Mouse (Mus musculus) limb, embryonic 12.5 days (tissue): ENCODE measurements around the gene Apip. TPM values are rescaled to one million over a fixed set of nuclear protein-coding genes. Genes with fewer than 3 reads are reported as not detected.

ENCODE experiments used
- ATAC-seq: fragments of 200-750 bp; cut with Nextera tagmentation; 2 replicates; pipeline ENCODE4 v1.8.0; 2017; ENCODE audit warnings: low read depth, moderate TSS enrichment; ENCODE audit not compliant: insufficient number of reproducible peaks, insufficient read depth, low FRiP score, low TSS enrichment
- H3K27ac ChIP-seq: fragments of 300-500 bp; sonication (generic); 2 replicates; pipeline ENCODE4 v1.5.1; 2016; ENCODE audit warnings: mild to moderate bottlenecking, moderate library complexity
- H3K27me3 ChIP-seq: fragments of 300-500 bp; sonication (generic); 2 replicates; pipeline ENCODE4 v1.6.1; 2016; ENCODE audit warnings: mild to moderate bottlenecking, moderate library complexity
- H3K36me3 ChIP-seq: fragments of 300-500 bp; sonication (generic); 2 replicates; pipeline ENCODE4 v1.6.1; 2016; ENCODE audit warnings: mild to moderate bottlenecking, moderate library complexity
- H3K4me1 ChIP-seq: fragments of 300-500 bp; sonication (generic); replicated peaks from 2 replicates; pipeline ENCODE4 v1.6.1; 2016
- H3K4me2 ChIP-seq: fragments of 300-500 bp; sonication (generic); 2 replicates; pipeline ENCODE4 v1.6.1; 2016; ENCODE audit warnings: mild to moderate bottlenecking, moderate library complexity
- H3K4me3 ChIP-seq: fragments of 300-500 bp; sonication (generic); replicated peaks from 2 replicates; pipeline ENCODE4 v1.5.1; 2016; ENCODE audit warnings: mild to moderate bottlenecking
- H3K9ac ChIP-seq: fragments of 300-500 bp; sonication (generic); replicated peaks from 2 replicates; pipeline ENCODE4 v1.6.1; 2016; ENCODE audit warnings: mild to moderate bottlenecking, moderate library complexity
- H3K9me3 ChIP-seq: fragments of 300-500 bp; sonication (generic); 2 replicates; pipeline ENCODE4 v1.6.1; 2016; ENCODE audit warnings: mild to moderate bottlenecking, moderate library complexity
- WGBS: fragments of 180-500 bp; shearing (Covaris S2); methylation state at CpG from one replicate; pipeline ENCODE4 v1.1.7; 2016; 5-methylcytosine and 5-hydroxymethylcytosine counted together
- polyA plus RNA-seq: library from polyadenylated mRNA; unstranded; fragments of >200 nt; fragmentation: Nextera tagmentation; extraction: Ambion mirVana; gene quantifications from 2 replicates; pipeline ENCODE4 v1.2.1, GENCODE M21; 2016

The Apip gene
- polyA plus RNA-seq, 1 experiment from 2014 or later: 76.3 TPM

DNA sequence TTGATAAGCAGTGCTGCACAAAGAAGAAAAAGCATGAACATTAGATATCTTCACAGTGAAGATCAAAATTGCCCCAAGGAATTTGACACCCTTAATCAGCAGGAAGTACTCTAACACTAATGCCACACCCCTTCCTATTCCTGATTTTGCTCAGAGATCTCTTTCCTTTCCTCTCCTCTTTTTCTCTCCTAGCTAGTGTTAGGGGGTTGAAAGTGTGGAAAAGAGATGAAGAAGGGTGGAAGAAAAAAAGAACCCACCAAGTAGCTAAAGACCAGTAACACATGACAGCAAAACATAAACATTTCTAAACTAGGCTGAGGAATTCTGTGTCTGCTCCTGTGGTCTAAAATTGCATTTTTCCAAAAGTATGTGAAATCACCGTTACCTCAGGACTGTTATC lies 4.9 kb upstream of the Apip start:
- Histone ChIP-seq H3K9me3 (no peaks in the 10 kb centered on the region), H3K9ac (no peak overlapping the region), H3K4me2 (no peak overlapping the region), H3K4me3 (no peak overlapping the region), H3K27ac (no peak overlapping the region), H3K27me3 (no peaks in the 10 kb centered on the region), H3K36me3 (no peaks in the 10 kb centered on the region), H3K4me1 (peaks cover 16% of the 10 kb centered on the region)
- WGBS: 81% methylated on average over 1 of the region's 1 CpGs
- ATAC-seq: no peak

DNA sequence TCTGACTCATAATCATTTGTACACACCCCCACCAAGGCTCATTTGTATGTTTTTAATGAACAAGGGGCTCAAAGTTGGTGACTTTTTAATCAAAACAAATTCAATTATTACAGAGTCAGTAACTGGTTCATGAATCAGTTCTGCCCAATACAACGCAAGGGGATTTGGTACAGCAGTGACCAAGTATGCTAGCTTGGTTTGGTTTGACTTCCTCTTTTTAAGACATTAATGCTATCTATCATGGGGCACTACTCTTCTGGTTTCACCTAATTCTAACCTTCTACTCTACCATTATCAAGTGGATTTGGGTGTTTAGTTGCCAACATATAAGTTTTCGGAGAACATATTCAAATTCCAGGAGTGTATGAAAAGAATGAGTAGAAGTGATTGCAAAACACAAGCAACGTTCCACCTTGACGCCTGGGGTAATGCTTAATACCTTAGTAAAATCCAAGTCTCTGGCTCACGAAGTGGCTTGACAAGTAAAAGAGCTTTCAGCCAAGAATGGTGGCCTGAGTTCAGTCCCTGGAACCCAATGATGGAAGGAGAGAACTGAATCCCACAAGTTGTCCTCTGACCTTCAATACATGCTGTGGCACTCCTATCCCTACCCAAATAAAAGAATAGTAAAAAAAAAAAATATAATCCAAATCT lies 3.6 kb upstream of the Apip start:
- Histone ChIP-seq H3K4me2 (no peak overlapping the region), H3K27me3 (no peaks in the 10 kb centered on the region), H3K4me3 (no peak overlapping the region), H3K9me3 (no peaks in the 10 kb centered on the region; the same call in 1 of the 2 replicates), H3K4me1 (peaks cover 19% of the 10 kb centered on the region), H3K9ac (no peak overlapping the region), H3K27ac (no peak overlapping the region), H3K36me3 (no peaks in the 10 kb centered on the region)
- no peak for ATAC-seq
- WGBS: 94% methylated on average over 5 of the region's 5 CpGs

DNA sequence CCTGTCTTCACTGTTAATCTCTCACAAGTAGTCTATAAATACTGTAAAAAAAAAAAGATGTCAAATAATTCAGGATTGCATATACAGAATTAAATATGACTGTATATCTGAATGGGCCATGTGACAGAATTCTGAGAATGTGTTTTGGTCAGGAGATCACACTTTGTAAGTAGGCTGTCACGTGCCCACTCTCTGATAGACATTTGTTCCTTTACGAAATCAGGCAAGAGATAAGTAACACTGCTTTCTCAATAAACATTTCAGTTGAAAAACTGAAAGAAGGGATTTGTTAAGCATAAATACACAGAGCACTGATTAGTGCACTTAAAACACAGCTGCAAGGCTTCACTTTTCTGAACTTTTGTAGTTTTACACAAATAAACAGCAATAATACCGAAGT lies 2.9 kb upstream of the Apip start:
- Histone ChIP-seq H3K4me3 (no peak overlapping the region), H3K36me3 (no peaks in the 10 kb centered on the region), H3K9me3 (no peaks in the 10 kb centered on the region; the same call in 1 of the 2 replicates), H3K27me3 (no peaks in the 10 kb centered on the region), H3K27ac (no peak overlapping the region), H3K4me1 (peaks cover 21% of the 10 kb centered on the region), H3K9ac (no peak overlapping the region), H3K4me2 (no peak overlapping the region)
- ATAC-seq: no peak
- WGBS: 73% methylated on average over 3 of the region's 3 CpGs

DNA sequence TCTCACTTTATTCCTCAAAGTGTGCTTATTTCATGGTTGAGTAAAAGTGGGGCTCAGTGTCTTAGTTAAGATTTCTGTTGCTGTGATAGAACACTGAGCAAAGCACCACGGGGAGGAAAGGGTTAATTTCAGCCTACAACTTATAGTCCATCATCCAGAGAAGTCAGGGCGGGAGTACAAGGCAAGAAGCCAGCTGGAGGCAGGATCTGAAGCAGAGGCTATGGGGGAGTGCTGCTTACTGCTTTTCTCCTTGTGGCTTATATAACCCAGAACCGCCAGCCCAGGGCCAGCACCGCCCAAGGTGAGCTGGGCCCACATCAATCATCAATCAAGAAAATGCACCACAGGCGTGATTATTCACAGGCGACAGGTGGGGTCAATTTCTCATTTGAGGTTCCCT lies 7.6 kb downstream of the Apip start:
- H3K4me3 ChIP-seq: no peak overlapping the region
- no peak overlapping the region for H3K27ac ChIP-seq
- H3K9ac ChIP-seq: no peak overlapping the region
- H3K27me3 ChIP-seq: no peaks in the 10 kb centered on the region
- WGBS: 62% methylated on average over 6 of the region's 6 CpGs
- no peaks in the 10 kb centered on the region for H3K9me3 ChIP-seq
- H3K4me2 ChIP-seq: no peak overlapping the region
- peaks cover 6% of the 10 kb centered on the region; the same call in 1 of the 2 replicates for H3K4me1 ChIP-seq
- no peak for ATAC-seq
- peaks cover 12% of the 10 kb centered on the region; the same call in 1 of the 2 replicates for H3K36me3 ChIP-seq

DNA sequence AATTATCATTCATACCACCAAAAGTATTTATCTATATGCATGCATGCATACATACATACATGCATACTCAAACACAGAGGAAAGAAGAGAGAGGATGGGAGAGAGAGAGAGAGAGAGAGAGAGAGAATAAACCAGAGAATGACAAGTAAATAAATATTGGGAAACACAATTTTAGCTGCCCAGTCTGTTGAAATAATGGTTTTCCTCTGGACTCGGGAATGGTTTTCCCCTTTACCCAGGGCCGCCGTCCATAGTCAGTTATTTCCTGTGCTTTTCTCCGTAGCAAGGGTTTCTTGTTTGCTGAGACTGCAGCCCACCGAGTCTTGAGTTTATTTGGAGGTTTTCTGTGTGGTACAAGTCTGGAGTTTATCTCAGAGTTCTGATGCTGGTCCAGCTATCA lies 8.2 kb downstream of the Apip start:
- ATAC-seq: no peak
- no peaks in the 10 kb centered on the region for H3K27me3 ChIP-seq
- peaks cover 12% of the 10 kb centered on the region; the same call in 1 of the 2 replicates for H3K36me3 ChIP-seq
- no peak overlapping the region for H3K4me2 ChIP-seq
- no peaks in the 10 kb centered on the region for H3K9me3 ChIP-seq
- H3K9ac ChIP-seq: no peak overlapping the region
- H3K4me3 ChIP-seq: no peak overlapping the region
- H3K4me1 ChIP-seq: peaks cover 6% of the 10 kb centered on the region; the same call in 1 of the 2 replicates
- WGBS: 80% methylated on average over 5 of the region's 5 CpGs
- no peak overlapping the region for H3K27ac ChIP-seq

DNA sequence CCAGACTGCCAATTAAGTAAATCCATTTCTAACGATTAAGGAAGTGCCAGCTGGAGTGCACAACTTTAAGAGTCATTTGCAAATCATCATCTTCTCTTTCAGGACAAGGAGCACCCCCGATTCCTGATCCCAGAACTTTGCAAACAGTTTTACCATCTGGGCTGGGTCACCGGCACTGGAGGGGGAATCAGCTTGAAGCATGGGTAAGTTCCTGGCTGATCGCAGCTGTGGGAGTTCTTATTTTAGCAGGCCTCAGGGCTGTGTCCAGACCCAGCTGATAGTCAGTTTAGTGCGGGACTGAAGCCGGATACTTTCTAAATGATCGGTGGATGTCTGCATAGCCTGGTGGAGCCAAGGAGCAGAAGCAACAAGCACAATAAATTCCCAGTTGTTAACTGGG lies 9.4 kb downstream of the Apip start:
- ATAC-seq: no peak
- no peaks in the 10 kb centered on the region for H3K27me3 ChIP-seq
- H3K27ac ChIP-seq: no peak overlapping the region
- H3K36me3 ChIP-seq: peaks cover 18% of the 10 kb centered on the region; the same call in 1 of the 2 replicates
- H3K4me3 ChIP-seq: no peak overlapping the region
- H3K4me2 ChIP-seq: no peak overlapping the region
- peaks cover 6% of the 10 kb centered on the region; the same call in 1 of the 2 replicates for H3K4me1 ChIP-seq
- no peak overlapping the region for H3K9ac ChIP-seq
- H3K9me3 ChIP-seq: no peaks in the 10 kb centered on the region
- WGBS: 39% methylated on average over 7 of the region's 7 CpGs

DNA sequence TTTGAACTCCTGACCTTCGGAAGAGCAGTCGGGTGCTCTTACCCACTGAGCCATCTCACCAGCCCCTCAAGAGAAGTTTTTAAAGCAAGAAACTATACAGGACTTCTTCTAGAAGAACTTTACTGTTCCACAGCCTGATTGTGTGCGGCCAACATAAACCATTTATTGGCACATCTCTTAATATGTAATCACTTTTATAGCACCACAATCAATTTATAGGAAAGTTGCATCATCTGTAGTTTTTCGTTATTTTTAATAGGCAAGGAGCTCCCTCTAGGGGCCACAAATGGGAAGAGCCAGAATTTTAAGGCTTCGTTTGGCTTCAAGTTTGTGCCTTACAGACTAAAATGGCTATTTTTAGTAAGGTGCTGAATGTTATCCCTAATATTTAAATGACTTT lies 11.0 kb downstream of the Apip start:
- Histone ChIP-seq H3K9me3 (no peaks in the 10 kb centered on the region), H3K27me3 (no peaks in the 10 kb centered on the region), H3K4me2 (no peak overlapping the region), H3K4me3 (no peak overlapping the region), H3K27ac (no peak overlapping the region), H3K36me3 (peaks cover 27% of the 10 kb centered on the region), H3K4me1 (peaks cover 6% of the 10 kb centered on the region; the same call in 1 of the 2 replicates), H3K9ac (no peak overlapping the region)
- ATAC-seq: no peak
- 64% methylated on average over 5 of the region's 5 CpGs for WGBS

DNA sequence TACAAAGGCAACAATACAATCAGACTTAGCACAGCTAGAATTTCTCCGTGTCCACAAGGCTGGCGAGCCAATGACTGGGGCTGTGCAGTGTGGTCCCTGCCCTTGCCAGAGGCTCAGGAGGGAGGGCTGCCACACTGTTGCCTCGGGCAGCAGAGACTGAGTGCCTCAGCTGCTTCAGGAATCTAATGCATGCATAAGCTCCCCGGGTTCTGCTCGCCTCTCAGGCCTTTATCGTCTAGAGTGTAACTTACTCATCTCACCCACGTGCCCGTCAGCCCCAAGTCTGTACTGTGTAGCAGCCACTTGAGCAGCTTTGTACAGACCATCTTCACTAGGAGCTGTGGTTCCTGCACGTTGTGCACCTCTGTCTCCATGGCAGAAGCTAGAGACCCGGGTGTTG lies 12.2 kb downstream of the Apip start:
- peaks cover 6% of the 10 kb centered on the region; the same call in 1 of the 2 replicates for H3K4me1 ChIP-seq

DNA sequence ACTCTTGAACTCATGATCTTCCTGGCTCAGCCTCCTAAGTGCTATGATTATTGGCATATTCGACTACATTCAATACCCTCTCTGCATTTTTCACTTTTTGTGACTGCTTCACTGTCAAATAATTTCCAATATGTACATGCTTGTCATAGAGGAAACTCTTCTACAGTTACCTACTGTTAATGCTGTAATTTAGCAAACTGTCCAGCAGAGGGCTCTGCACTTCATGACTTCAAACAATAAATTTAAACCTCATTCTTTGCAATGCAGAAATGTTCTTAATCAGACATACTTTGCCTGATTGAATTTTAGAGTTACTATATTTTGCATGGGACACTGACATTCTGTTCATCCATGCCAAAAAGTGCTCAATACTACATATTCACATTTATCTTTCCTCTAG lies 13.0 kb downstream of the Apip start:
- H3K27ac ChIP-seq: no peak overlapping the region
- H3K36me3 ChIP-seq: peaks cover 35% of the 10 kb centered on the region
- H3K9me3 ChIP-seq: no peaks in the 10 kb centered on the region
- H3K27me3 ChIP-seq: no peaks in the 10 kb centered on the region
- no peak overlapping the region for H3K9ac ChIP-seq
- no peak overlapping the region for H3K4me3 ChIP-seq
- H3K4me1 ChIP-seq: peaks cover 6% of the 10 kb centered on the region; the same call in 1 of the 2 replicates
- no peak for ATAC-seq
- no peak overlapping the region for H3K4me2 ChIP-seq
- 20% methylated on average over 1 of the region's 1 CpGs for WGBS

More for the DNA sequence above, 12.2 kb downstream of the Apip start:
- ATAC-seq: no peak
- H3K4me3 ChIP-seq: no peak overlapping the region
- no peak overlapping the region for H3K9ac ChIP-seq
- H3K27ac ChIP-seq: no peak overlapping the region
- H3K9me3 ChIP-seq: no peaks in the 10 kb centered on the region
- peaks cover 32% of the 10 kb centered on the region for H3K36me3 ChIP-seq
- 75% methylated on average over 10 of the region's 10 CpGs for WGBS
- no peak overlapping the region for H3K4me2 ChIP-seq
- H3K27me3 ChIP-seq: no peaks in the 10 kb centered on the region

DNA sequence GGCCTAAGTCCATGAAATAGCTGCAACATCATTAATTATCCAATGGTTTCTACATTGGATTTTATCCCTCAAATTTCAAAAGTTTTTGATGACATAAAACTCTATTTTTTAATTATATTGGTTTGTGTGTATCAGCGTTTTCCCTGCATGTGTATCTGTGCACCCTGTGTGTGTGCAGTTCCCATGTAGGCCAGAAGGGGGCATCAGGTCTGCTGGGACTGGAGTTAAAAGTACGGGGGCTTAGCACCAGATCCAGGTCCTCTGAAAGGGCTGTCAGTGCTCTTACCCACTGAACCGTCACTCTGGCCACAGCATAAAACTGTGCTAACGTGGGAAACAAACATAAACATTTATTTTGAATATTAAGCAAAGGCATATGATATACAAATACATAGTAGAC lies 14.6 kb downstream of the Apip start:
- Histone ChIP-seq H3K4me2 (no peak overlapping the region), H3K27me3 (no peaks in the 10 kb centered on the region), H3K4me1 (no peaks in the 10 kb centered on the region), H3K36me3 (peaks cover 45% of the 10 kb centered on the region), H3K27ac (no peak overlapping the region), H3K4me3 (no peak overlapping the region), H3K9me3 (no peaks in the 10 kb centered on the region), H3K9ac (no peak overlapping the region)
- WGBS: 93% methylated on average over 4 of the region's 4 CpGs
- ATAC-seq: no peak

DNA sequence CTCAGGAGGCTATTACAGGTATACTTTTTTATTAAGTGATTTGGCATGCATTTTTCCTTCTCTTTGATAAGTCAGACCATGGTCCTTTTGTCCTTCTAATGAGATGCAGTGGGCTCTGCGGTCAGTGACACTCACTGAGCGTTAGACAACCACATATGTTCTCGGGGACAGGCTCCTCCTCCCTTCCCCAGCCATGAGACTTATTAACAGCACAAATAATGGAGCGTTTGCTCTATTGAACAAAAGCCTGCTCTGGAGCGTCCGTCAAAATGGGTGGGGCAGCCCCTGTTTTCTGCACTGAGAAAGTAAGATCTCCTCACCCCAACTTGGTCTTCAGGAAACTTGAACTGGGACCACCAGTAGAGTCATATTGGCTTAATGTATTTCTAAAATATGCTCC lies 16.0 kb downstream of the Apip start:
- Histone ChIP-seq H3K9ac (no peak overlapping the region), H3K4me2 (no peak overlapping the region), H3K4me1 (no peaks in the 10 kb centered on the region), H3K4me3 (no peak overlapping the region), H3K36me3 (peaks cover 59% of the 10 kb centered on the region), H3K27ac (no peak overlapping the region), H3K9me3 (no peaks in the 10 kb centered on the region), H3K27me3 (no peaks in the 10 kb centered on the region)
- ATAC-seq: no peak
- WGBS: 88% methylated on average over 6 of the region's 6 CpGs

DNA sequence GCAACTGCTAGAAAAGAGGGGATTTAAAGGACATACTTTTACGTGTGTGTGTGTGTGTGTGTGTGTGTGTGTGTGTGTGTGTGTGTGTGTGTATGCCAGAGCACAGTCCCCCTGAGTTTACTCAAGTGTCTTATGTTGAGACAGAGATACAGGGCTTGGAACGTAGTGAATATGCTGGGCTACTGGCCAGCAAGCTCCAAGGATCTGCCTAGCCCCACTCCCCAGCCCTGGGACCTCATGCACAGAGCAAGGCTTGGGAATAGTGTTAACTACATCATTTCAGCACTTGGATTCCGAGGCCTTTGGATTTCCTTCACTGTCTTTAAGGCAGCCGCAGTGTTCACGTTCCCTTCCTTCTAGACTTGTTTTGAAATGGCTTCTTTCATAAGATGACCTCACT lies 29.1 kb downstream of the Apip start:
- H3K4me2 ChIP-seq: no peak overlapping the region

More for the DNA sequence above, 29.1 kb downstream of the Apip start:
- WGBS: 76% methylated on average over 5 of the region's 5 CpGs
- Histone ChIP-seq H3K9me3 (no peaks in the 10 kb centered on the region), H3K27ac (no peak overlapping the region), H3K36me3 (no peaks in the 10 kb centered on the region), H3K9ac (no peak overlapping the region), H3K4me1 (no peaks in the 10 kb centered on the region), H3K4me3 (no peak overlapping the region), H3K27me3 (no peaks in the 10 kb centered on the region)
- no peak for ATAC-seq
